Mouse (Mus musculus) brain, embryonic 14.5 days (tissue): ENCODE results near the gene Yjefn3. TPM values are rescaled to one million over a fixed set of nuclear protein-coding genes. Genes with fewer than 3 reads are reported as not detected.

ENCODE experiments used
- DNase-seq: peaks from one replicate; pipeline ENCODE4 v3.0.0-alpha.2; 2011; ENCODE audit warnings: low read depth
- CTCF ChIP-seq: fragments of 200-500 bp; IDR thresholded peaks from 2 replicates; pipeline ENCODE4 v1.5.1; 2012; ENCODE audit warnings: inconsistent platforms, mild to moderate bottlenecking, moderate library complexity, borderline replicate concordance; ENCODE audit not compliant: insufficient read depth, insufficient read length; ENCODE audit errors: extremely low read depth
- POLR2A ChIP-seq: fragments of 200-500 bp; IDR thresholded peaks from 2 replicates; pipeline ENCODE4 v1.6.1; 2012; ENCODE audit warnings: mild to moderate bottlenecking, inconsistent platforms, borderline replicate concordance; ENCODE audit not compliant: poor library complexity, insufficient read depth, insufficient read length, severe bottlenecking; ENCODE audit errors: extremely low read depth
- polyA plus RNA-seq: library from polyadenylated mRNA; depleted of rRNA; stranded (reverse); fragments of >200 nt; gene quantifications from 2 replicates; pipeline ENCODE4 v1.2.3, GENCODE M21; 2012

Gene Yjefn3
- polyA plus RNA-seq, 1 experiment = 12.6 TPM

- TF ChIP-seq CTCF = no peak
- no peak for TF ChIP-seq POLR2A
- DNase-seq = no peak
These were observed 19.5 kb downstream of the Yjefn3 start for GRCm38 (mm10) chr8:69882833-69883600.

GRCm38 (mm10) chr8:69882021-69882756 lies 20.3 kb downstream of the Yjefn3 start:
- peak; percentile 90 for DNase-seq
- TF ChIP-seq POLR2A (no peak), CTCF (no peak)

- TF ChIP-seq CTCF (no peak), POLR2A (no peak)
- no peak for DNase-seq
These were observed 21.1 kb downstream of the Yjefn3 start for GRCm38 (mm10) chr8:69881261-69881865.

GRCm38 (mm10) chr8:69880841-69881240 lies 21.7 kb downstream of the Yjefn3 start:
- no peak for TF ChIP-seq CTCF
- TF ChIP-seq POLR2A = no peak
- DNase-seq = no peak

- no peak for DNase-seq
- TF ChIP-seq CTCF = no peak
- no peak for TF ChIP-seq POLR2A
These were observed 22.8 kb downstream of the Yjefn3 start for GRCm38 (mm10) chr8:69879678-69880077.

- no peak for TF ChIP-seq POLR2A
- TF ChIP-seq CTCF = no peak
- DNase-seq = no peak
These were observed 24.5 kb downstream of the Yjefn3 start for GRCm38 (mm10) chr8:69877992-69878391.

- no peak for TF ChIP-seq POLR2A
- TF ChIP-seq CTCF = no peak
- no peak for DNase-seq
These were observed 25.1 kb downstream of the Yjefn3 start for GRCm38 (mm10) chr8:69877396-69877795.

- no peak for DNase-seq
- no peak for TF ChIP-seq POLR2A
- no peak for TF ChIP-seq CTCF
These were observed 25.5 kb downstream of the Yjefn3 start for GRCm38 (mm10) chr8:69876967-69877366.

GRCm38 (mm10) chr8:69876097-69876496 lies 26.4 kb downstream of the Yjefn3 start:
- no peak for DNase-seq
- TF ChIP-seq POLR2A = no peak
- no peak for TF ChIP-seq CTCF

GRCm38 (mm10) chr8:69874654-69875053 lies 27.9 kb downstream of the Yjefn3 start:
- no peak for DNase-seq
- TF ChIP-seq CTCF (no peak), POLR2A (no peak)

- DNase-seq = peak; percentile 71
- TF ChIP-seq POLR2A (no peak), CTCF (peak; percentile 86)
These were observed 28.4 kb downstream of the Yjefn3 start for GRCm38 (mm10) chr8:69874155-69874554.
